Mouse (Mus musculus): ENCODE measurements around the gene Gja1. TPM values are rescaled to one million over a fixed set of nuclear protein-coding genes. Genes with fewer than 3 reads are reported as not detected.

Gene Gja1
- polyA plus RNA-seq, 1 experiment: 7.3 TPM

DNA sequence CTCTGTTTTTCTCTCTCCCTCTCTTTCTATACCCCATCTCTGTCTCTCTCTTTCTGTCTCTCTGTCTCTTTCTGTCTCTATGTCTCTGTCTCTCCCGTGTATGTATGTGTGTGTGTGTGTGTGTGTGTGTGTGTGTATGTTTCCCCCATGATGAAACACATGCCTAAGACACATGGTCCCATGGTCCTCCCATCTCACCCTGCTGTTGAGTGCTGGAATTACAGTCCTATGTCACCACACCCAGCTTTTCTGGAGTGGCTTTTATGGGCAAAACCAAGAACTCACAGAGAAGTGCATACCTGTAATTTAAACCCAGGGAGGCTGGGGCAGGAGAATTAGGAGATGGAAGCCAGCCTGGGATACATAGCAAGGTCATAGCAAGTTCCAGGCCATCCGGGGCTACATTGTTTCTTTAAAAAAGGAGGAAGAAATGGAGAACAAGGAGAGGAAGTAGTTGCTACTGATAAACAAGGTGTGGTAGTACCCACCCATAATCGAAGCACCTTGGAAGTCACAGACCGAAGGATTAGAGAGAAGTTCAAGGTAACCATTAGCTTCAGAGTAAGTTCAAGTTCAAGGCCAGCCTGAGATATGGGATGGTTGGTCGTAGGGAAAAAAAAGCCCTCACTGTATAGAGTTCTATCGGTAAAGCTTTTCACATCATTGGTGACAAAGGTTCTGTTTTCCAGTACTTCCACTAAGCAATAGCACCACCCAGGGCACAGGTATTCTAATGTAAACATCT, 29.4 kb downstream of the Gja1 start:
- no peaks in the 10 kb centered on the region for H3K4me1 ChIP-seq (replicated peaks; ENCODE audit: control insufficient read depth, insufficient read depth, low read length)
- no peaks in the 10 kb centered on the region for H3K27me3 ChIP-seq (ENCODE audit: control insufficient read depth, insufficient read depth, low read length)
- H3K27ac ChIP-seq (ENCODE audit: control insufficient read depth, insufficient read depth, low read length): no peak overlapping the region
- 88% methylated on average over 6 of the region's 6 CpGs for WGBS
- no peaks in the 10 kb centered on the region for H3K36me3 ChIP-seq (ENCODE audit: control insufficient read depth, insufficient read depth, low read length)
- DNase-seq: no peak
- no peak for TF ChIP-seq POLR2A (IDR thresholded peaks at IDR 0.05; ENCODE audit: control insufficient read depth, extremely low read depth, insufficient read depth, low read length, poor library complexity)
- no peak overlapping the region for H3K4me3 ChIP-seq (ENCODE audit: control insufficient read depth, insufficient read depth, low read length)

GRCm38 (mm10) chr10:56415894-56416570, 38.9 kb downstream of the Gja1 start:
- TF ChIP-seq CTCF (IDR thresholded peaks at IDR 0.05; ENCODE audit: borderline replicate concordance, control insufficient read depth, extremely low read depth, insufficient read depth, low read length, poor library complexity) (no peak), POLR2A (IDR thresholded peaks at IDR 0.05; ENCODE audit: control insufficient read depth, extremely low read depth, insufficient read depth, low read length, poor library complexity) (no peak)
- 95% methylated on average over 7 of the region's 7 CpGs for WGBS
- no peaks in the 10 kb centered on the region for H3K36me3 ChIP-seq (ENCODE audit: control insufficient read depth, insufficient read depth, low read length)
- no peaks in the 10 kb centered on the region for H3K27me3 ChIP-seq (ENCODE audit: control insufficient read depth, insufficient read depth, low read length)
- no peak overlapping the region for H3K27ac ChIP-seq (ENCODE audit: control insufficient read depth, insufficient read depth, low read length)
- no peaks in the 10 kb centered on the region for H3K4me1 ChIP-seq (replicated peaks; ENCODE audit: control insufficient read depth, insufficient read depth, low read length)
- H3K4me3 ChIP-seq (ENCODE audit: control insufficient read depth, insufficient read depth, low read length): no peak overlapping the region
- no peak for DNase-seq

GRCm38 (mm10) chr10:56422518-56422917, 45.4 kb downstream of the Gja1 start:
- Histone ChIP-seq H3K27me3 (ENCODE audit: control insufficient read depth, insufficient read depth, low read length) (no peaks in the 10 kb centered on the region), H3K4me1 (replicated peaks; ENCODE audit: control insufficient read depth, insufficient read depth, low read length) (no peaks in the 10 kb centered on the region), H3K27ac (ENCODE audit: control insufficient read depth, insufficient read depth, low read length) (no peak overlapping the region), H3K4me3 (ENCODE audit: control insufficient read depth, insufficient read depth, low read length) (no peak overlapping the region), H3K36me3 (ENCODE audit: control insufficient read depth, insufficient read depth, low read length) (no peaks in the 10 kb centered on the region)
- no peak for DNase-seq
- TF ChIP-seq CTCF (IDR thresholded peaks at IDR 0.05; ENCODE audit: borderline replicate concordance, control insufficient read depth, extremely low read depth, insufficient read depth, low read length, poor library complexity): no peak
- no peak for TF ChIP-seq POLR2A (IDR thresholded peaks at IDR 0.05; ENCODE audit: control insufficient read depth, extremely low read depth, insufficient read depth, low read length, poor library complexity)
- WGBS: 94% methylated on average over 4 of the region's 4 CpGs

GRCm38 (mm10) chr10:56425016-56425798, 48.1 kb downstream of the Gja1 start:
- no peaks in the 10 kb centered on the region for H3K36me3 ChIP-seq (ENCODE audit: control insufficient read depth, insufficient read depth, low read length)
- TF ChIP-seq CTCF (IDR thresholded peaks at IDR 0.05; ENCODE audit: borderline replicate concordance, control insufficient read depth, extremely low read depth, insufficient read depth, low read length, poor library complexity) (no peak), POLR2A (IDR thresholded peaks at IDR 0.05; ENCODE audit: control insufficient read depth, extremely low read depth, insufficient read depth, low read length, poor library complexity) (no peak)
- H3K27ac ChIP-seq (ENCODE audit: control insufficient read depth, insufficient read depth, low read length): no peak overlapping the region
- DNase-seq: no peak
- H3K4me1 ChIP-seq (replicated peaks; ENCODE audit: control insufficient read depth, insufficient read depth, low read length): no peaks in the 10 kb centered on the region
- H3K27me3 ChIP-seq (ENCODE audit: control insufficient read depth, insufficient read depth, low read length): no peaks in the 10 kb centered on the region
- no peak overlapping the region for H3K4me3 ChIP-seq (ENCODE audit: control insufficient read depth, insufficient read depth, low read length)
- 91% methylated on average over 15 of the region's 15 CpGs for WGBS

DNA sequence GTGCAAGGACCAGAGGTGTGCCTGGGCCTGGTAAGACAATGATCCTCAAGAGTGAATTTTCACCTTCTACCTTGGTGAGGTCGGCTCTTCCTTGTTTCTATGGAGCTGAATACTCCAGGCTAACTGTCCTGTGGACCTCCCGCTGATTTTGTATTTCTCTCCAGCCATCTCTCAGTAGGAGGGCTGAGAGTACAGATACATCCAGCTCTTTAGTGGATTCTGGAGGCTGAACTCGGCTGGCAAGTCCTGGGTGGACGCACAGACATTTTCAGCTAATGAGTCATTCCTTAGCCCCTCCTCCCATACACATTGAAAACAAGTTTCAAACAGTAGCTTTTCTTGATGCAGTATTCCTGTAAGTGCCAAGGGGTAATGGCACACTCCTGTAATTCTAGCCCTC, 49.2 kb downstream of the Gja1 start:
- H3K27ac ChIP-seq (ENCODE audit: control insufficient read depth, insufficient read depth, low read length): no peak overlapping the region
- H3K36me3 ChIP-seq (ENCODE audit: control insufficient read depth, insufficient read depth, low read length): no peaks in the 10 kb centered on the region
- no peaks in the 10 kb centered on the region for H3K27me3 ChIP-seq (ENCODE audit: control insufficient read depth, insufficient read depth, low read length)
- no peak for TF ChIP-seq POLR2A (IDR thresholded peaks at IDR 0.05; ENCODE audit: control insufficient read depth, extremely low read depth, insufficient read depth, low read length, poor library complexity)
- TF ChIP-seq CTCF (IDR thresholded peaks at IDR 0.05; ENCODE audit: borderline replicate concordance, control insufficient read depth, extremely low read depth, insufficient read depth, low read length, poor library complexity): no peak
- WGBS: 90% methylated on average over 4 of the region's 4 CpGs
- no peak overlapping the region for H3K4me3 ChIP-seq (ENCODE audit: control insufficient read depth, insufficient read depth, low read length)
- no peak for DNase-seq
- no peaks in the 10 kb centered on the region for H3K4me1 ChIP-seq (replicated peaks; ENCODE audit: control insufficient read depth, insufficient read depth, low read length)

DNA sequence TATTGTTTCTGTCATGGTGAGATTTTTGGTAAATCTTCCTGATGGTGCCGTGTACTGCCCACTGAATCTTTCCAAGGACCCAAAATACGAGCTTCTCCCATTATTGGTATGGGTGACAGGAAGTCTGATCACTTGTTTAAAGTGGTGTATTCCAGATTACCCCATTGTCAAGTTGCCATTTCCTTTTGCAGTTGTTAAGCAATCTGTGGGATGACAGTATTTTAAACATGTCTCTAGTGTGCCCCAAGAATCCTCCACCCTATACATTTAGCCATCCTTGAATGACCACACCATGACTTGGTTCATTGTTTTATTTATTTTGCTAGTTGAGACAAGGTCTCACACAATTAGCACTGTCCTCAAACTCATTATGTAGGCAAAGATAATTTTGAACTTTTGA, 50.3 kb downstream of the Gja1 start:
- no peak overlapping the region for H3K4me3 ChIP-seq (ENCODE audit: control insufficient read depth, insufficient read depth, low read length)
- DNase-seq: no peak
- H3K36me3 ChIP-seq (ENCODE audit: control insufficient read depth, insufficient read depth, low read length): no peaks in the 10 kb centered on the region
- no peak overlapping the region for H3K27ac ChIP-seq (ENCODE audit: control insufficient read depth, insufficient read depth, low read length)
- no peaks in the 10 kb centered on the region for H3K27me3 ChIP-seq (ENCODE audit: control insufficient read depth, insufficient read depth, low read length)
- no peaks in the 10 kb centered on the region for H3K4me1 ChIP-seq (replicated peaks; ENCODE audit: control insufficient read depth, insufficient read depth, low read length)
- 92% methylated on average over 2 of the region's 2 CpGs for WGBS
- no peak for TF ChIP-seq POLR2A (IDR thresholded peaks at IDR 0.05; ENCODE audit: control insufficient read depth, extremely low read depth, insufficient read depth, low read length, poor library complexity)
- no peak for TF ChIP-seq CTCF (IDR thresholded peaks at IDR 0.05; ENCODE audit: borderline replicate concordance, control insufficient read depth, extremely low read depth, insufficient read depth, low read length, poor library complexity)
